Comparison of ENCODE assay signal across 29 mouse cellular contexts in genomic region chr5:137500186-137500585, GRCm38 (mm10). TPM values are rescaled to one million over a fixed set of nuclear protein-coding genes. Genes with fewer than 3 reads are reported as not detected.
DNase-seq lines count a peak whose midpoint lies in the region; ATAC-seq and TF ChIP-seq lines count a peak whose summit lies in the region.
"Had no signal": no experiment of that assay in that cellular context is flagged by ENCODE, and none has a peak within 500 bp of the region (broad histone marks: within the 10 kb centered on the region; RNA-seq: fewer than 3 reads in every experiment).

No protein-coding gene starts in this region.

- H3K4me1 ChIP-seq in liver, embryonic 13.5 days (replicated peaks), result peaks cover 37% of the 10 kb centered on the region
- H3K4me1 ChIP-seq in liver, postnatal 0 days (ENCODE audit: insufficient read depth), result peaks cover 19% of the 10 kb centered on the region

- no peaks in the 10 kb centered on the region for H3K27me3 ChIP-seq in liver, embryonic 13.5 days
- H3K27me3 ChIP-seq in liver, postnatal 0 days (ENCODE audit: insufficient read depth, low read length), result no peaks in the 10 kb centered on the region
- H3K27me3 ChIP-seq: embryonic facial prominence, embryonic 13.5 days; forebrain, embryonic 12.5 days; forebrain, embryonic 15.5 days had no signal

- no peaks in the 10 kb centered on the region for H3K9me3 ChIP-seq in liver, embryonic 13.5 days (replicated peaks)
- no peaks in the 10 kb centered on the region for H3K9me3 ChIP-seq in liver, postnatal 0 days (ENCODE audit: low read length)
- H3K9me3 ChIP-seq: embryonic facial prominence, embryonic 10.5 days; embryonic facial prominence, embryonic 13.5 days; forebrain, embryonic 12.5 days; forebrain, embryonic 15.5 days; heart, embryonic 10.5 days; heart, embryonic 13.5 days had no signal

- no peak overlapping the region for H3K27ac ChIP-seq in liver, embryonic 13.5 days
- H3K27ac ChIP-seq in liver, postnatal 0 days (ENCODE audit: low read depth), result no peak overlapping the region
- H3K27ac ChIP-seq: embryonic facial prominence, embryonic 10.5 days; embryonic facial prominence, embryonic 13.5 days; forebrain, embryonic 12.5 days; forebrain, embryonic 15.5 days; heart, adult 2 months; heart, embryonic 10.5 days; heart, embryonic 13.5 days; hindbrain, embryonic 14.5 days; hindbrain, postnatal 0 days had no signal

- ATAC-seq in liver, embryonic 13.5 days (ENCODE audit: low read depth), result no peak
- no peak for ATAC-seq in liver, postnatal 0 days
- ATAC-seq: forebrain, embryonic 15.5 days; hindbrain, postnatal 0 days; inflammation-experienced regulatory T-cells, adult 6 months; intestine, embryonic 16.5 days had no signal

- peaks cover 11% of the 10 kb centered on the region for H3K36me3 ChIP-seq in liver, embryonic 13.5 days
- peaks cover 6% of the 10 kb centered on the region; the same call in 1 of the 2 replicates for H3K36me3 ChIP-seq in liver, postnatal 0 days (replicated peaks; ENCODE audit: insufficient read depth, low read length)
- H3K36me3 ChIP-seq: forebrain, embryonic 12.5 days; forebrain, embryonic 15.5 days had no signal

- no peak for TF ChIP-seq CTCF in liver, postnatal 0 days (IDR thresholded peaks at IDR 0.05; ENCODE audit: low read depth)

- no peak for TF ChIP-seq EP300 in liver, postnatal 0 days (IDR thresholded peaks at IDR 0.05; ENCODE audit: low read depth)

- peak overlapping the region; percentile 82 for H3K9ac ChIP-seq in liver, embryonic 13.5 days
- no peak overlapping the region for H3K9ac ChIP-seq in liver, postnatal 0 days (replicated peaks)
- H3K9ac ChIP-seq: embryonic facial prominence, embryonic 13.5 days; forebrain, embryonic 12.5 days had no signal

- H3K4me3 ChIP-seq in liver, embryonic 13.5 days (replicated peaks), result no peak overlapping the region
- H3K4me3 ChIP-seq in liver, postnatal 0 days (ENCODE audit: low read depth, low read length), result no peak overlapping the region
- H3K4me3 ChIP-seq: forebrain, embryonic 12.5 days; heart, adult 2 months; heart, embryonic 10.5 days; heart, embryonic 13.5 days had no signal

- no peak overlapping the region for H3K4me2 ChIP-seq in liver, embryonic 13.5 days
- no peak overlapping the region for H3K4me2 ChIP-seq in liver, postnatal 0 days (ENCODE audit: low read depth, low read length)
- H3K4me2 ChIP-seq: forebrain, embryonic 12.5 days had no signal

- DNase-seq in cerebellum, adult 11-12 months, result peak; percentile 51
- DNase-seq in cerebellum, adult 18-20 months, result no peak
- peak; percentile 51 for DNase-seq in cerebellum, adult 9-11 months
- DNase-seq in cerebellum, adult 11 months, result no peak
- no peak for DNase-seq in liver, embryonic 13.5 days
- DNase-seq in liver, postnatal 0 days, result no peak
- DNase-seq: adrenal gland, postnatal 10 days; adrenal gland, postnatal 36 days; B cell, adult 2 months; cerebellum, postnatal 25 days; embryo, embryonic 11 days; gastrocnemius, postnatal 36 days; heart, adult 2 months; heart, postnatal 14 days; heart, postnatal 4 days; kidney, adult 18-20 months had no signal

- WGBS in liver, embryonic 13.5 days (ENCODE audit: insufficient replicate concordance), result 80% methylated on average over 7 of the region's 7 CpGs
- WGBS in liver, postnatal 0 days (ENCODE audit: insufficient replicate concordance), result 83% methylated on average over 7 of the region's 7 CpGs

RNA-seq across cellular contexts. Expression of gene Pop7, which starts 2.1 kb away (rescaled TPM):
- polyA plus RNA-seq in liver, embryonic 13.5 days (2015; fragmentation: Nextera tagmentation; extraction: Ambion mirVana), result 45.7 and 46.1 TPM in 2 replicates
- 27.5 and 27.7 TPM in 2 replicates for polyA plus RNA-seq in liver, postnatal 0 days (2015; fragmentation: Nextera tagmentation; extraction: Ambion mirVana)

RNA-seq across cellular contexts. Expression of gene Gigyf1, which starts 18.2 kb away (rescaled TPM):
- polyA plus RNA-seq in liver, embryonic 13.5 days (2015; fragmentation: Nextera tagmentation; extraction: Ambion mirVana), result 3.3 and 3.7 TPM in 2 replicates
- 2.8 and 4.0 TPM in 2 replicates for polyA plus RNA-seq in liver, postnatal 0 days (2015; fragmentation: Nextera tagmentation; extraction: Ambion mirVana)

RNA-seq across cellular contexts. Expression of gene Zan, which starts 23.3 kb away (rescaled TPM):
- 0.12 and 0.16 TPM in 2 replicates for polyA plus RNA-seq in liver, embryonic 13.5 days (2015; fragmentation: Nextera tagmentation; extraction: Ambion mirVana)
- polyA plus RNA-seq in liver, postnatal 0 days (2015; fragmentation: Nextera tagmentation; extraction: Ambion mirVana), result 0.01 and 0.06 TPM in 2 replicates
- polyA plus RNA-seq: erythroblast, embryonic 14.5 days had no signal

RNA-seq across cellular contexts. Expression of gene Epo, which starts 32.9 kb away (rescaled TPM):
- polyA plus RNA-seq in liver, embryonic 13.5 days (2015; fragmentation: Nextera tagmentation; extraction: Ambion mirVana), result 0.96 and 1.2 TPM in 2 replicates
- 0.13 and 0.26 TPM in 2 replicates for polyA plus RNA-seq in liver, postnatal 0 days (2015; fragmentation: Nextera tagmentation; extraction: Ambion mirVana)
- polyA plus RNA-seq: cortical plate, adult 2 months; embryonic facial prominence, embryonic 13.5 days; erythroblast, embryonic 14.5 days; forebrain, embryonic 15.5 days; heart, adult 2 months; heart, embryonic 13.5 days; heart, embryonic 16.5 days; hindbrain, embryonic 14.5 days; hindbrain, postnatal 0 days; inflammation-experienced regulatory T-cells, adult 6 months had no signal

RNA-seq across cellular contexts. Expression of gene Gnb2, which starts 33.1 kb away (rescaled TPM):
- polyA plus RNA-seq in liver, embryonic 13.5 days (2015; fragmentation: Nextera tagmentation; extraction: Ambion mirVana), result 139 and 159 TPM in 2 replicates
- polyA plus RNA-seq in liver, postnatal 0 days (2015; fragmentation: Nextera tagmentation; extraction: Ambion mirVana), result 165 and 177 TPM in 2 replicates

Comparison
In these comparisons a context has a peak if more than half of its experiments do, and no peak if none do; other contexts are left out.
1. DNase-seq: peak in cerebellum, adult 11-12 months (single experiment) and cerebellum, adult 9-11 months (single experiment); none in cerebellum, adult 18-20 months (0 of 2), cerebellum, adult 11 months (single experiment), liver, embryonic 13.5 days (single experiment) and liver, postnatal 0 days (single experiment).